Mouse (Mus musculus) B cell, adult 2 months (primary cell): ENCODE measurements around the gene Cd2.

ENCODE experiments used
- DNase-seq, 2 experiments: peaks; one replicate each; pipeline ENCODE4 v3.0.0; 2022

Cd2 gene

DNA sequence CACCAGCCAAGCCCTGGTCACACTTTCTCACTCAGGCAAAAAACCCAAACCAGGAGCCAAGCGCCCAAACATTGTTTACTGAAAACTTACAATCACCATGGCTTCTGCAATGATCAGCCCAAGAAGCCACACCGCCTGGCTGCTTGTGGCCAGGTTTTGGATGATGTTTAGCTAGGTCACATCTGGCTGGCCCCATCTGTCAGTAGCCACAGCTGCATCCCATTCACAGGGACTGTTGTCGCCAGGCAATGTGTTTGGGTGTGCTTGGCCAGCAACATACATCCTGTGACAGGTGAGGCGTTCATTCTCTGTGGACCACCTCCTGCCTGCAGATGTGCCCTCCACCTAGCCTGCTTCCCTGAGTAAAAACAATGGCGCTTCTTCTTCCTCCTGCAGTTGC lies 4.9 kb upstream of the Cd2 start:
- DNase-seq: peak; percentile 75 to 82

DNA sequence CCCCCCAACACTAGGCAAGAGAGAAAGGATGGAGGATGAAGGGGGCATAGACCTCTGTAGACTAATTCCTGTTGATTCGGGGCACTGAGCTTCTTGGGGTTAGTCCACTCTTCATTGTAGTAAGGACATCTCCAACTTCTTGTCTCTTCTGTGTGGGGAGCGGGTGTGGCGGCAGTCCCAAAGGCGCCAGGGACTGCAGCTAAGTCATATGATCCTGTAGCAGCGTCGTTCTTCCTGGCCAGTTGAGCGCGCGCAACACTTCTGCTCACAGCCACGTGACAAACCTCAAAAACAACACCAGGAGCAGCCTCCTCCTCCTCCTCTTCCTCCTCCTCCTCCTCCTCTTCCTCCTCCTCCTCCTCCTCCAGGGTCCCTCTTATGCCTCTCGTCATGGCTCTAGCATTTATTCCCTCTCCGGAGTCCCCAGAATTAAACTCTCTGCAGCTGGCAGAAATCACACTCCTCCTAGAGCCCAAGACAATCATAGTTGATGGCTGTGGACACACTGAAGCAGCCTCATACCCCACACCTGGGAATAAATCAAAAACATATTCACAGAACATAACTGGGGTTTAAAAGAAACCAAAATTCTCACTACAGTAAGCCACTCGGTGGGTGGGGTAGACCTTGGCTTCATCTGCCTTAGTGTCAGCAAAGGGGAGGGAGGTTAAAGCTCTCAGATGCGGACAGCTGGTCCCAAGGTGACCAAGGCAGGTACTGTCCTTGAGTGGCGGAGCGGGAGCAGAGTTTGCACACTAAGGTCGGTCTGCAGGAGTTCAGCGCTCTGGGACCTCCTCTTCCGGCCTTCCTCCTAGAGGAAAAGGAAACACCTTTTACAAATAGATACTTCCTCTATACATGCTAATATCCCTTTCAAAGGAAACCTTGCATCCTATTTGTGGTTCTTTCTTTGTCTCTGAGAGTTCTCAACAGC lies 3.1 kb upstream of the Cd2 start:
- peak; percentile 63 to 65 for DNase-seq

DNA sequence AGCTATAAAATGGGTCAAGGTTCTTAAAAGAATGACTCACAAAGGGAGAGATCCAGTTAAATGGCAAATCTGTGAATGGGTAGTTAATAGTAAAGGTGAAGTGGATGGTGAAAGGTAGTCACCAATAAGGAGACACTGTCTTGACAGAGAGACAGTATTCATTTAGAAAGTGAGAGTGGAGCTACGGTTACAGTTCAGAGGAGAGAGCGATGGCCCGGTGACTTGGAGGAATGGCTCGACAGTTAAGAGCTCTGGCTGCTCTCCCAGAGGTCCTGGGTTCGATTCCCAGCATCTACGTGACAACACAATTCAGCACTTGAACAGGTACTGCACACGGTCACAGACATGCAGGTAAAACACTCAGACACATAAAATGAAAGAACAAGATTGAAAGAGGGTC lies 2.3 kb upstream of the Cd2 start:
- peak; percentile 61 to 64 for DNase-seq

DNA sequence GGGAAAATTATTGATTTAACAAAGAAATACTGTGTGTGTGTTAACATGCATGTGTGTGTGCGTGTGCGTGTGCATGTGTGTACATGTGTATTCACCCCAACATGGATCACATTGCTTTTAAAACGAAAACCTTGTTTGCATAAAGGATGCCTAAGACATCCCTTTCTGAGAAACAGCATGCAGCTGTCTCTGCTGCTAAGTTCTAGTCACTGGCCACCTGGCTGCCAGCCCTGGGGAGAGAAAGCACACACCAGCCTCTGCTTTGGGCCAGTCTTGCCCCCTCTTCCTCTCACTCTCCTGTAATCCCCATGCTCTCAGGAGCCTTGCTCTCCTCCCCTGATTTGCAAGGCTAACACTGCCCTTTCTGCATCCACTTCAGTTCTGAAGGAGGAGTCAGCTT lies 1.7 kb upstream of the Cd2 start:
- DNase-seq: peak in 1 of 2 experiments; percentile 46

DNA sequence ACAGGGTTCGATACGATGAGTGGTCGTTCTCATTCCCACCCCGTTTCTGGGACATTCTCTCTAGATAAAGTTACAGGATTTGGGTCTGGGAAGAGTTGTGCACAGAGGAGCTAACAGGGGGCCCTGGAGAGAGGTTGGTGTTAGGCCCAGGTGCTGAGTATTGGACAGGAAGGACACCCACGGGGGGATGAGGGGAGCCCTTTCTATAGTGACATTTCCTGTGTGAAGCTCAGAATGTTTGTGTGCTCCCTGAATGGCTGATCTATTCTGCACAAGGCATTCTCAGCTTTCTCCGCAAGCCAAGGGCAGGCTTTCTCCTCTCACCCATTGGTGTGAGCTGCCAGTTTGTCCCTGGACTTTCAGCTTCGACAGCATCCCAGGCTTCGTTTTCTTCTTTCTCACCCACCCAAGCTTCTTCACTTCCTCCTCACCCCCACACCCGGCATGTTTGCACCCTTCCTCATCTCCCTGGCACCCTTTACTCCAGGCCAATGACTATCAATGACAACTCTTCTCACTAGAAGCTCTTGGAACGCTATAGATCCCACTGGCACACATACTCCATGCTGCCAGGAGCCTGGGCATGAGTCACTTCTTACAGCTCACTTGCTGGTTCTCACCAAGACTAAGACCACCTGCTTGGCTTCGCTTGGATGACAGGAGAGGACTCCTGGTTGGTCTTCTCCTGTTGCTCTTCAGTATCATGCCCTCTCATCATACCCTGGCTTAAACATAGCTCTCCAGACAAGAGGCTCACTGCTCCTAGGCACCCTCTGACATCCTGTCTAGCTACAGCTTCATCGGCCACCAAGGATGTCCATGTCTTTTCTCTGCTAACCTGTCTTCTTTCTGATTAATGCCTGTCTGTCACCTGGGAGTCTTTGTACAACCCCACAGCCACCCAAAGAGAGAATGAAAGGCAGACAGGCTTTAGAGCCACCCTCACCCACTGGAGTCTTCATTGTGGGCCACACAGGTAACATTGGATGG lies 1.1 kb downstream of the Cd2 start:
- DNase-seq: peak in 1 of 2 experiments; percentile 58

DNA sequence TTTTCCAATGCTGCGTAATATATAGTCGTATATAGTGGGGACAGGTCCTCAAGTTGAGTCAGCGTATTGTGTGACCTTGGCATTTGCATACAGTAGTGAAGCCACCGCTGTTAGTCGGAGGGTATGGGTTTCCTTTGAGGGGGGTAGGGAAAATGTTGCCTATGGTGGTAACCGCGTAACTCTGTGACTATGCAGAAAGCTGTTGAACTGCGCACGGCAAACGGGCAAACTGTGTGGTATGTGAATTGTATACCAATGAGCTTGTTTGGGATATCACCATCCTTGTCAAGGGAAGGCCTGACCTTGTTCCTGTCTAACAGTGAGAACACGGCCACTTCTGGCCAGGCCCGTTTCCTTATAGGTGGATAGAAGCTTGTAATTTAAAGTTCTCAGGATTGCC lies 1.9 kb downstream of the Cd2 start:
- no peak for DNase-seq

DNA sequence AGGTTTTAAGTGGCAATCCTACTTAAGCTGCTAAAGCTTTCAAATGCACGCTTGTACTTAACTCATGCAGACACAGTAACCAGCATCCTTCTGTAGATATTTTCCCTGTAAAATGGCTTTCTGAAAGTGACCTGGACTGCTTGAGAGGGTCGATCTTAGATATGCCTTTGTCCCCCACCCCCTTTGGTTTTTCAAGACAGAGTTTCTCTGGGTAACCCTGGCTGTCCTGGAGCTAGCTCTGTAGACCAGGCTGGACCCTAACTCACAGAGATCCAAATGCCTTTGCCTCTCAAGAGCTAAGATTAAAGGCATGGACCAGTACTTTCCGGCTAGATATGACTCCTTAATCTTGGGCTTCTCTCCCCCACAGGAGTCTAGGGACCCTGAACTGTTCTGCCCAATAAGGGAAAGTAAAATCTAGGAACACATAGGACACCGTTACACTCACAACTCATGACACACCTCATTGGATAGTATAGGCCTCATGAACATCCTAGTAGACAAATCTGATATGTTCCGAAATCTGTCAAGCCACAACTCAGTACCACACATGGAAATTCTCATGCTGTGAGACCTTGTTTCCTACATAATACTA lies 2.6 kb downstream of the Cd2 start:
- DNase-seq: no peak

DNA sequence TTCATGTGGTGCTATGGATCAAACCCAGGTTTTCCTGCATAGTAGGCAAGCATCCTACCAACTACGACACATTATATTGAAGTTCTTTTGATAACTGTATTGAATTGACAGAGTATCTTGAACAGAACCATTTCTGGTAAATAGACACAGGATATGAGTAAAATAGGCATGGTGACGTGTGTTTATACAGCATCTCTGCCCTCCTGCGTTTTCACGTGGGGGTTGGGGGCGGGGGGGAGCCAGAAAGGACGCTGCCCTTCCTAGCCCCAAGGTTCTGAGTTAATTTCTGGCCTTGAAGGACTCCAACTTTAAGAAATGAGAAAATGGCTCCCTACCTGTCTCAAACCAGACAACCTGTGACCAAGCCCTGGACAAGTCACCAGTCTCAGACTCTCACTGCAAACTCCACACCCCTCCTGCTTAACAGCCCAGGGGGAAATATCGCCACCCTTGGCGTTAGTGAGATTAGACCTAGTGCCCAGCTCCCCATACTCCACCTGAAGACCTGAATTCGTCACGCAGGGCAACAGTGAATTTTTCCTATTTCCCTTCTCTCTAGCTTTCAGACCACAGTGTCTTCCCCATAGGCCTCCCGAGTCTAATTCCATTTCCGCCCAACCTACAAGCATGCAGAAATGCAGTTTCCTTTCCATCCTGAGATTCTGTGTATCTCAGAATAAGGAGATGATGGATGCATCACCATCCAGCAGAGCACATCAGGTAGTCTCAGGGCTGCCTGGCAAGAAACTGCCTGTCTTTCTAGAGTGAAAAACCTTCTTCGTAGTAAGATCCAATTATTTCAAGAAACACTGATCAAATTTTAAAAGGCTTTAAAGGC lies 3.7 kb downstream of the Cd2 start:
- DNase-seq: no peak

DNA sequence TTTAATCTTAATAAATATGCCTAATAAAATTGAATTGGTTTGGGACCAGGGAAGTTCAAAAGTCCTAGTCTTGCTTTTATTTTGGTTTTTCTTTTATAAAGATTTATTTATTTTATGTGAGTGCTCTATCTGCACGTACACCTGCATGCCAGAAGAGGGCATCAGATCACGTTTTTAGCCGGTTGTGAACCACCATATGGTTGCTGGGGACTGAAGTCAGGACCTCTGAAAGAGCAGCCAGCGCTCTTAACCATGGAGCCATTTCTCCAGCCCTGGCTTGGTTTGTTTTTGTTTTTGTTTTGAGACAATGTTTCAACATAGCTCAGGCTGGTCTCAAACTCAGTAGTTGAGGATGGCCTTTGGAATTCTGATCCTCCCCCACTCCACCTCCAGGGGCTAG lies 4.3 kb downstream of the Cd2 start:
- DNase-seq: peak in 1 of 2 experiments; percentile 41

DNA sequence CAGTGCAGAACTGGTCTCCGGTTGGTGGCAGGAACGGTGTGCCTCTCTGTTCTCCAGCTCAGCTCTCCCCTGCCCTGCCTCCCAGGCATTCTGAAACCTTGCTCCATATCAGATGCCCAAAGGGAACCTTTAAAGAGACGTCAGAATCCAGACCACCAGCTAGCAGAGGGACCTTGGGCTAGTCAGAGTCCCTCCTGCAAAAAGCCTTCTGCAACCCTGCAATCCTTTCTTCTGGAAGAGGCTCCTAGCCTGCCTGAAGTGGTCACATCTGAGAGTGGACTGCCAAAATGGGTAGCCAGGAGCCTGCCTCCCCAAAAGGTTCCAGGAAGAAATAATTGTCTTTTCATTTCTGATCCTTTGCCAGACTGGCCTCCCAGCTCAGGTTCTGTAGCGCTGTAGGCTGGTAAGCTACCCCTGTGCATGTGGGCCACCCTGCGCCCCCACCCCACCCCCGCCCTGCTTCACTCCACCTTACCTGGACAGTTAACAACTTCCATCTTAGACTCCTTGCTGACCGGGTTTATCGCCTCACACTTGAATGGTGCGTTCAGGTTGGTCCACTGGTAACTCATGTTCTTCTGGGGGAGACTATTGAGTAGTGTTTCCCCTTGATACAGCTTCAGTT lies 5.1 kb downstream of the Cd2 start:
- no peak for DNase-seq

DNA sequence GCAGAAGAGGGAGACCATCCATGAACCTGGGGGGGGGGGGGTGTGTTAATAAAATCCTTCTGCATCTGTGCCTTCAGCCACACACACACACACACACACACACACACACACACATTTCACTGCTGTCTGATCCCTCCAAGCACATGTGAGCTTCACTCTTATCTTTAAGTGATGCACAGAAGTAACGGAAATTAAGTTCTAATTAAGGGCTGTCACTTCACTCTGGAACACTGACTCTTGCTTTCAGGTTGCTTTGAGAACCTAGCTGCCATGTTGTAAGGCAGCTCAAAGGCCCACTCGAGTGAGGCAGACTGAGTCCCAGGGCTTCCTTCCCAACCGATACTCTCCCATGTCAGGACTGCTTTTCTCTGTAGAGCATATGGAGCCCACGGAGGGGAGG lies 5.9 kb downstream of the Cd2 start:
- DNase-seq: no peak

DNA sequence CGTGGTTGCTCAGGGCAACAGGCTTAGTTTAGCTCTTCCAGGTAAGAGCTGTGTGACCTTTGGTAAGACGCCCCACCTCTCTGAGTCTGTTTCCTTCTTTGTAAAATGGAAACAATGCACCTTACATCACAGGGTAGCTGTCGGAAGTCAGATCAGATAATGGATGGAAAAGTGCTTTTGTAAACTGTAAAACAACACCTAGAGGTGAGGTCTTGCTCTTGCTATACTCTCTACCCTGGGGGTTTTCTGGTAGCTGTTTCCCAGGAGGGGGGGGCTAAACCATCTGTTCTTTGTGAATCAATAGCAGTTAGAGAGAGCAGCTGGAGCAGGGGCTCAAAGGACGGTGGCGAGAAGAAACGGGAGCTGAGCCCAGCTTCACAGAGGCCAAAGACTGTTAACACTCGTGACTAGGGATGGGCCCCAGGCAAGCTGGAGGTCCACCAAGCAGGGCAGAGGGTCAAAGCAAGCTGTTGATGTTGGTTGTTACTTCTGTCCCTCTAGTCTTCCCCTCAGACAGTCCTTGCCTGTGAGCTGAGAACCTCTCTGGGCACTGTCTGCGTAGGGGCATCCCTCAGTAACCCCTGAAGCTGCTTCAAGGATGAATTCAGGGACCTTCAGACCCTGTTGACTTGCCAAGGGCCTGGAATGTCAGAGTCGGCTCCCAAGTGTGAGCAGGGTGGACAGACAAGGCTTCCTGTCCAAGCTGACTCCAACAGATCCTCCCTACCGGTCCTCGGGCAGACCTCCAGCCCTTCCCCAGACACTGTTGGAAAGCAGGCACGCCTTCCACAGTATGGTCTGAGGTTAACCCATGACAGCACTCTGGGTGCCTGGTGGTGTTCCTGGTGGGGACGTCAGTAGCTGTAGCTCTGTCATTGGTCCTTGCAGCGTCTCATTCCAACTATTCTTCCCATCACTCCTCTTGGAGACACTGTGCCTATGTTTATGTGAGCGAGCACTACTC lies 7.1 kb downstream of the Cd2 start:
- no peak for DNase-seq

DNA sequence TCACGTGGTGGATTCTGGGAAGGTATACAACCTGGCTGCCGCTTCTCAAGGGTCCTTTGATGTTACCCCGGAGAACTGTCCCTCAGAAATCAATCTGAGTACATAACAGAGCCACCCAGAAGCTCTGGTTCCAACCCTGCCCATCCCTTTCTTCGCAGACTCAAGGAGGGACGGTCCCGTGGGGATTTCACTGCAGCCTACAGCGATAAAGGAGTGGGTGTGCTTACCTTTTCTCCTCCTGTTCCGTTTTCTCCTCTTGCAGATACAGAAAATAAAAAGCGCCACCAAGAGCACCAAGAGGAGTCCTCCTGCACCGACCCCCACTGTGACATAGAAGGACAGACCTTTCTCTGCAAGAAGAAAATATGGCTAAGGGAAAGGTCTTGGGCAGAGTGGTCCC lies 8.2 kb downstream of the Cd2 start:
- no peak for DNase-seq

DNA sequence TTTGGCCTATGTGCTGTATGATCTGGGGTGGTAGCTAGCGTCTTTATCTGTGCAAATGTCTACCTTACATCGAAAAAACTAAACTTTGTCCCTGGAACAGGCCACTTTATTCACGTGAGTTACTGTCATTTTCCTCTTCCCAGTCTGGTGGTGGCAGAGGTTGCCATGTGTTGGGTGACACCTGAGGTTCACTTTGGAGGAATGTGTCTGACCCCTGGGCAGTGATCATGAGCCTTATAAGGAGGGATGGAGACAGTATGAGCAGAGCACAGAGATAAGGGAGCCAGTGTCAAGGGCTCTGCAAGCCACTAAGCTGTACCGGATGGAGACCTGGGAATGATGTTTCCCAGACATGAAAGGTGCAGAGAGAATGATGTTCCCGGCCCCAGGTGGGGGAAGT lies 9.3 kb downstream of the Cd2 start:
- no peak for DNase-seq

DNA sequence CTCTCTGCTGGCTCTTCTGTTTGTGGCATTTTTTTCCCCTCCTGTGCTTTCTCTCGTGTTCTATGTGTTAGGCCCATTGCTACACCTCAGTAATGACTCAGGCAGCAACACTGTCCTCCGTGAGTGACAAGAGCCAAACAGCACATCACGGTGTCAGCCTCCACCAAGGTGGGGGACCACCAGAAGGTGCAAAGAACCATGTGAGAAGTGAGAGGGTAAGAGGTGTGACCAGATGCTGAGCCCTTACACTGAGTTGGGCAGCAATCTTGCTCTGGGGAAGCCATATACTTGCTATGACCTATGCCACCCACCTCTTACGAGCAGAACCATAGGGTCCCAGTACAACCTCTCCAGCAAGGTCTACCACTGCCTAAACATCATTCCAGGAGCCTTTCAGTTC lies 9.9 kb downstream of the Cd2 start:
- peak in 1 of 2 experiments; percentile 23 for DNase-seq

DNA sequence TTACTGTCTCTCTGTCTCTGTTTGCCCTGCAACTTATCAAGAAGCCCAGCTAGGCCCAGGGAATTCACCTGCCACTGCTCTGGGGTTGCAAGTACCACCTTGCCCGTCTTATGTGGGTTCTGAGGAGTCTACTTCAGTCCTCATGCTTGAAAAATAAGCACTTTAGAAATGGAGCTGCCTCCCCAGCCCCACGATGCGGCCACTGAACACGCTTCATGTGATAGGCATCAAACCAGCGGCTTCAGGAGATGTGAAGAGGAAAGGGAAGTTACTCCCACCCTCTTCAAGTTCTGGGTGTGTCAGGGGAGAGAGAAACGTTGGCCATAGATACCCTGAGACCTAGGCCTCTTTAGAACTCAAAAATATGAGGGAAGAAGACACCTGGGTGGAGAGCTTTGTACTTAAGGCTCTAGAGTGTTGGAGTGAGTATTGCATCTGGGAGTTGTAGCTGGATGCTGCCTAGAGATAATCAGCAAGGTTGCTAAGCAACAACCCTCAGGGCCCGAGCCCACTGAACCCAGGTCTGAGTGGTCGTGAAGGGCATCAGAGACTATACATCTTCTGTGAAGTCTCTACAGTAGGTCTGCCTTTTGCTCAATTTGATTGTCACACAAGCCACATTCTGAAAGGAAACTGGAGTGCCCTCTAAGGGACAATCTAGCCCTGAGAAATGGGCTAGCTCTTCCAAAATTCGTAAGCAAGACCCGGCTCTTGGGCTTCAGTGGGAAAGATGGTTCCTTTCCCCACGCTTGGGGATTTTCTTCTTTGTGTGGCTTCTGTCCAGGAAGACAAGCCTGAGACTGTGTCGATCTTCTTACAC lies 11.0 kb downstream of the Cd2 start:
- peak in 1 of 2 experiments; percentile 43 for DNase-seq

DNA sequence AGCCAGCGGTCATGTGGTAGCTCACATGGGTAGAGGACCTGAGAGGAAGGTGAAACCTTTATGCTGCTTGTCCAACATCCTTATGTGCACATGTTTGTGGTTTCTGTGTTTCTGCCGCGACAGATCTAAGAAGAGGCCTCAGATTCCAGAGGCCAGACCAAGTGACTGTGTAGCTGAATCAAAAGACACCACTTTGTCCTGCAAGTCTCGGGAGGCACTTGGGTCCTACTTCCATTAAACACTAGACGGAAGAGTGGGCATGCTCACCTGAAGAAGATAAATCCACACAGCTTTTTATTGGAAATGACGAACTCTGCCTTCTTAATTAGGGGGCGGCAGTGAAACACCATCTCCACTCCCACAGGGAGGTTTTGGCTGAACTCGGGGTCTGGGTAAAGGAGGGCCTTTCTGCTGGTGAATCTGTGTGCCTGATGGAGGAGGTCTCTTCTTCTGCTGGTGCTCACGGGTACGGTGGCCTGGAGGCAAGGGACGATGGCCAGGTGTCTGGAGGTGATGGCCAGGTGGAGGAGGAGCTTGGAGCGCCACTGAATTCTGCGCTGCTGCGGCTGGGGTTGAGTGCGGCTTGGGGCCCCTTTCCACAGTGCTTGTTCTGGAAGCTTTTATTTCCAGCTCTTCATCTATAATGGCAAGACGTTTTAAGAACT lies 12.0 kb downstream of the Cd2 start:
- DNase-seq: peak in 1 of 2 experiments; percentile 45

DNA sequence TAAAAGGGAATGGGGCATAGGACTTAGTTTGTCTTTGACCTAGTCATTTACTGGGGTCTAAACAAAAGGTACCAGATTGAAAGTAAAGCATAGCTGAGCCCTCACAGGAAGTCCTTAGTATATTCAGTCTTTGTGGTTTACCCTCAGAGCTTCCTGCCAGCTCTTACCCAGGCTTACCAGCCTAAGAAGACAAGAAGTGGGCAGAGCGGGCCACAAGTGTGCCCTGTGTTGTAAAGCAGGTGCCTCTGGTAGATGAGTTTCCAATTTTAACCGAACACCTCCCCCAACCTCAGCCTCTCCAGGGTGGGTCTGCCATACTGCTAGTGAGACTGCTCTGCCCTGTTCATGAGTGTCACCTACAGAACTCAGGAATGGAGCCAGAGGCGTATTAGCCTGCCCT lies 12.9 kb downstream of the Cd2 start:
- DNase-seq: peak; percentile 72
